27 mouse cellular contexts compared by ENCODE assay signal in genomic region chr17:88268802-88269201, GRCm38 (mm10).
"Had no signal": no experiment of that assay in that cellular context is flagged by ENCODE, and none has a peak within 500 bp of the region (broad histone marks: within the 10 kb centered on the region; RNA-seq: fewer than 3 reads in every experiment).

No protein-coding gene starts in this region.

- H3K4me1 ChIP-seq: heart, embryonic 13.5 days; heart, embryonic 15.5 days; hindbrain, embryonic 10.5 days; hindbrain, embryonic 12.5 days; intestine, embryonic 15.5 days; limb, embryonic 12.5 days; liver, embryonic 13.5 days; liver, embryonic 15.5 days had no signal

- H3K9ac ChIP-seq: heart, embryonic 13.5 days; heart, embryonic 15.5 days; hindbrain, embryonic 12.5 days; hindbrain, embryonic 14.5 days; intestine, embryonic 15.5 days; limb, embryonic 12.5 days; liver, embryonic 13.5 days; liver, embryonic 15.5 days had no signal

- ATAC-seq: hindbrain, embryonic 16.5 days; inflammation-experienced regulatory T-cells, adult 6 months; intestine, embryonic 15.5 days; intestine, postnatal 0 days had no signal

- H3K9me3 ChIP-seq: heart, embryonic 13.5 days; heart, embryonic 15.5 days; intestine, embryonic 15.5 days; liver, embryonic 15.5 days had no signal

- DNase-seq: gastrocnemius, adult 2 months; gastrocnemius, postnatal 10 days; gastrocnemius, postnatal 25 days; heart, adult 2 months; heart, postnatal 14 days; heart, postnatal 4 days; kidney, adult 18-20 months; kidney, adult 8-10 months; kidney, postnatal 10 days; kidney, postnatal 25 days; kidney, postnatal 4 days; liver; liver, embryonic 13.5 days had no signal

- H3K36me3 ChIP-seq: heart, embryonic 13.5 days; heart, embryonic 15.5 days; hindbrain, embryonic 10.5 days; hindbrain, embryonic 12.5 days; intestine, embryonic 15.5 days; limb, embryonic 12.5 days; liver, embryonic 13.5 days; liver, embryonic 15.5 days had no signal

- H3K27me3 ChIP-seq: heart, embryonic 13.5 days; heart, embryonic 15.5 days; hindbrain, embryonic 12.5 days; intestine, embryonic 15.5 days; limb, embryonic 12.5 days; liver, embryonic 13.5 days; liver, embryonic 15.5 days had no signal

- H3K4me2 ChIP-seq: heart, embryonic 11.5 days; heart, embryonic 13.5 days; heart, embryonic 15.5 days; hindbrain, embryonic 12.5 days; hindbrain, embryonic 14.5 days; intestine, embryonic 15.5 days; limb, embryonic 12.5 days; liver, embryonic 13.5 days; liver, embryonic 15.5 days had no signal

- H3K27ac ChIP-seq: gastrocnemius, adult 2 months; heart, adult 2 months; heart, embryonic 13.5 days; heart, embryonic 15.5 days; hindbrain, embryonic 10.5 days; hindbrain, embryonic 12.5 days; hindbrain, embryonic 14.5 days; intestine, embryonic 15.5 days; layer of hippocampus, adult 2 months; left cerebral cortex, adult 2 months; limb, embryonic 12.5 days; liver, embryonic 13.5 days; liver, embryonic 15.5 days had no signal

- H3K4me3 ChIP-seq: gastrocnemius, adult 2 months; heart, adult 2 months; heart, embryonic 13.5 days; heart, embryonic 15.5 days; hindbrain, embryonic 10.5 days; hindbrain, embryonic 12.5 days; intestine, embryonic 15.5 days; layer of hippocampus, adult 2 months; left cerebral cortex, adult 2 months; limb, embryonic 12.5 days; liver, embryonic 13.5 days; liver, embryonic 15.5 days had no signal
